Mouse (Mus musculus): ENCODE results near the gene Gmcl1. TPM values are rescaled to one million over a fixed set of nuclear protein-coding genes. Genes with fewer than 3 reads are reported as not detected.

The Gmcl1 gene
- polyA plus RNA-seq (2014; fragmentation: Nextera tagmentation; extraction: Ambion mirVana), result 32.7 and 38.0 TPM in 2 replicates

GRCm38 (mm10) chr6:86733183-86733876 is at the start of gene Gmcl1:
Gene Gmcl1, minus strand, starts transcription at chr6:86733383.
- DNase-seq (peak; percentile 100), ATAC-seq (ENCODE audit: low FRiP score, low TSS enrichment) (peak; percentile 95)
- no peaks in the 10 kb centered on the region for H3K9me3 ChIP-seq (ENCODE audit: control insufficient read depth, low read length)
- peaks cover 21% of the 10 kb centered on the region for H3K4me1 ChIP-seq (ENCODE audit: control insufficient read depth, insufficient read depth, low read length)
- peak within 1 kb of the TSS; percentile 94 for H3K9ac ChIP-seq (replicated peaks; ENCODE audit: low read length)
- peak within 1 kb of the TSS; percentile 94 for H3K4me3 ChIP-seq (replicated peaks; ENCODE audit: low read depth, low read length)
- no peaks in the 10 kb centered on the region for H3K27me3 ChIP-seq (ENCODE audit: control insufficient read depth, insufficient read depth, low read length)
- H3K4me2 ChIP-seq (ENCODE audit: low read length), result peak within 1 kb of the TSS; percentile 80
- no peaks in the 10 kb centered on the region for H3K36me3 ChIP-seq (ENCODE audit: control insufficient read depth, insufficient read depth, low read length)
- peak within 1 kb of the TSS; percentile 95 for H3K27ac ChIP-seq (replicated peaks; ENCODE audit: low read depth, low read length)
- WGBS, result under 1% methylated on average over 59 of the region's 59 CpGs

DNA sequence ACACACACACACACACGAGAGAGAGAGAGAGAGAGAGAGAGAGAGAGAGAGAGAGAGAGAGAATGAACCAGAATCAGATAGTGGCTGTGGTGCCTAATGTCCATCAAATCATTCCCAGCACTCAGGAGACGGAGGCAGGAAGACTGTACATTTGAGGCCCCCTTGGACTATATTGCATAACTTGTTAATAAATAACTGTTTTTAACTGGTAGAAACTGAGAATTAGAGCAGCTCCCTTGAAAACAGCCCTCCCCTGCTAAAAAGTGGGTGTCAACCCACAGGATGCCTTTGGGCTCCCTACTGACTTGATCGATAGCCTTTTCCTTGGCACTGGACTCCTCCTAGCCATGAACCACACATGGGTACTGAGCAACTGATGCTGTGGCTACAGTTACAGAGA is 49.2 kb upstream of the Gmcl1 start:
- Histone ChIP-seq H3K36me3 (ENCODE audit: control insufficient read depth, insufficient read depth, low read length) (no peaks in the 10 kb centered on the region), H3K4me1 (ENCODE audit: control insufficient read depth, insufficient read depth, low read length) (no peaks in the 10 kb centered on the region), H3K4me2 (ENCODE audit: low read length) (no peak overlapping the region), H3K9ac (replicated peaks; ENCODE audit: low read length) (no peak overlapping the region), H3K27me3 (ENCODE audit: control insufficient read depth, insufficient read depth, low read length) (no peaks in the 10 kb centered on the region), H3K27ac (replicated peaks; ENCODE audit: low read depth, low read length) (no peak overlapping the region), H3K4me3 (replicated peaks; ENCODE audit: low read depth, low read length) (no peak overlapping the region), H3K9me3 (ENCODE audit: control insufficient read depth, low read length) (no peaks in the 10 kb centered on the region)
- ATAC-seq (ENCODE audit: low FRiP score, low TSS enrichment) (no peak), DNase-seq (no peak)
- WGBS, result 91% methylated on average over 2 of the region's 3 CpGs

- no peaks in the 10 kb centered on the region for H3K4me1 ChIP-seq (ENCODE audit: control insufficient read depth, insufficient read depth, low read length)
- DNase-seq (no peak), ATAC-seq (ENCODE audit: low FRiP score, low TSS enrichment) (no peak)
- H3K9me3 ChIP-seq (ENCODE audit: control insufficient read depth, low read length), result no peaks in the 10 kb centered on the region
- WGBS, result 42% methylated on average over 2 of the region's 2 CpGs
- no peak overlapping the region for H3K4me3 ChIP-seq (replicated peaks; ENCODE audit: low read depth, low read length)
- no peak overlapping the region for H3K9ac ChIP-seq (replicated peaks; ENCODE audit: low read length)
- H3K36me3 ChIP-seq (ENCODE audit: control insufficient read depth, insufficient read depth, low read length), result no peaks in the 10 kb centered on the region
- no peak overlapping the region for H3K4me2 ChIP-seq (ENCODE audit: low read length)
- no peak overlapping the region for H3K27ac ChIP-seq (replicated peaks; ENCODE audit: low read depth, low read length)
- no peaks in the 10 kb centered on the region for H3K27me3 ChIP-seq (ENCODE audit: control insufficient read depth, insufficient read depth, low read length)
These were observed 48.3 kb upstream of the Gmcl1 start for GRCm38 (mm10) chr6:86781361-86781957.

- no peak overlapping the region for H3K9ac ChIP-seq (replicated peaks; ENCODE audit: low read length)
- H3K4me3 ChIP-seq (replicated peaks; ENCODE audit: low read depth, low read length), result no peak overlapping the region
- H3K4me2 ChIP-seq (ENCODE audit: low read length), result no peak overlapping the region
- ATAC-seq (ENCODE audit: low FRiP score, low TSS enrichment) (no peak), DNase-seq (no peak)
- 91% methylated on average over 10 of the region's 10 CpGs for whole genome bisulfite sequencing
- no peaks in the 10 kb centered on the region for H3K27me3 ChIP-seq (ENCODE audit: control insufficient read depth, insufficient read depth, low read length)
- no peaks in the 10 kb centered on the region for H3K9me3 ChIP-seq (ENCODE audit: control insufficient read depth, low read length)
- H3K36me3 ChIP-seq (ENCODE audit: control insufficient read depth, insufficient read depth, low read length), result no peaks in the 10 kb centered on the region
- no peaks in the 10 kb centered on the region for H3K4me1 ChIP-seq (ENCODE audit: control insufficient read depth, insufficient read depth, low read length)
- H3K27ac ChIP-seq (replicated peaks; ENCODE audit: low read depth, low read length), result no peak overlapping the region
These were observed 45.9 kb upstream of the Gmcl1 start for GRCm38 (mm10) chr6:86778910-86779594.

GRCm38 (mm10) chr6:86777181-86777580 is 44.0 kb upstream of the Gmcl1 start:
- Histone ChIP-seq H3K4me3 (replicated peaks; ENCODE audit: low read depth, low read length) (no peak overlapping the region), H3K27me3 (ENCODE audit: control insufficient read depth, insufficient read depth, low read length) (no peaks in the 10 kb centered on the region), H3K36me3 (ENCODE audit: control insufficient read depth, insufficient read depth, low read length) (no peaks in the 10 kb centered on the region), H3K27ac (replicated peaks; ENCODE audit: low read depth, low read length) (no peak overlapping the region), H3K9me3 (ENCODE audit: control insufficient read depth, low read length) (no peaks in the 10 kb centered on the region), H3K4me1 (ENCODE audit: control insufficient read depth, insufficient read depth, low read length) (no peaks in the 10 kb centered on the region), H3K4me2 (ENCODE audit: low read length) (no peak overlapping the region), H3K9ac (replicated peaks; ENCODE audit: low read length) (no peak overlapping the region)
- no peak for DNase-seq
- ATAC-seq (ENCODE audit: low FRiP score, low TSS enrichment), result no peak
- 78% methylated on average over 3 of the region's 3 CpGs for WGBS

GRCm38 (mm10) chr6:86776706-86777071 is 43.5 kb upstream of the Gmcl1 start:
- WGBS, result 70% methylated on average over 4 of the region's 4 CpGs
- no peak for DNase-seq
- no peak overlapping the region for H3K9ac ChIP-seq (replicated peaks; ENCODE audit: low read length)
- ATAC-seq (ENCODE audit: low FRiP score, low TSS enrichment), result no peak
- H3K4me1 ChIP-seq (ENCODE audit: control insufficient read depth, insufficient read depth, low read length), result no peaks in the 10 kb centered on the region
- no peak overlapping the region for H3K27ac ChIP-seq (replicated peaks; ENCODE audit: low read depth, low read length)
- no peak overlapping the region for H3K4me2 ChIP-seq (ENCODE audit: low read length)
- no peaks in the 10 kb centered on the region for H3K9me3 ChIP-seq (ENCODE audit: control insufficient read depth, low read length)
- no peaks in the 10 kb centered on the region for H3K27me3 ChIP-seq (ENCODE audit: control insufficient read depth, insufficient read depth, low read length)
- no peaks in the 10 kb centered on the region for H3K36me3 ChIP-seq (ENCODE audit: control insufficient read depth, insufficient read depth, low read length)
- H3K4me3 ChIP-seq (replicated peaks; ENCODE audit: low read depth, low read length), result no peak overlapping the region

- no peaks in the 10 kb centered on the region for H3K4me1 ChIP-seq (ENCODE audit: control insufficient read depth, insufficient read depth, low read length)
These were observed 43.0 kb upstream of the Gmcl1 start for GRCm38 (mm10) chr6:86776001-86776705.

GRCm38 (mm10) chr6:86774937-86775336 is 41.8 kb upstream of the Gmcl1 start:
- H3K9ac ChIP-seq (replicated peaks; ENCODE audit: low read length), result no peak overlapping the region
- ATAC-seq (ENCODE audit: low FRiP score, low TSS enrichment) (no peak), DNase-seq (no peak)
- no peaks in the 10 kb centered on the region for H3K36me3 ChIP-seq (ENCODE audit: control insufficient read depth, insufficient read depth, low read length)
- H3K27ac ChIP-seq (replicated peaks; ENCODE audit: low read depth, low read length), result no peak overlapping the region
- no peaks in the 10 kb centered on the region for H3K9me3 ChIP-seq (ENCODE audit: control insufficient read depth, low read length)
- 86% methylated on average over 6 of the region's 6 CpGs for WGBS
- H3K4me3 ChIP-seq (replicated peaks; ENCODE audit: low read depth, low read length), result no peak overlapping the region
- no peak overlapping the region for H3K4me2 ChIP-seq (ENCODE audit: low read length)
- H3K4me1 ChIP-seq (ENCODE audit: control insufficient read depth, insufficient read depth, low read length), result no peaks in the 10 kb centered on the region
- no peaks in the 10 kb centered on the region for H3K27me3 ChIP-seq (ENCODE audit: control insufficient read depth, insufficient read depth, low read length)

More at GRCm38 (mm10) chr6:86776001-86776705, 43.0 kb upstream of the Gmcl1 start:
- DNase-seq (no peak), ATAC-seq (ENCODE audit: low FRiP score, low TSS enrichment) (no peak)
- Histone ChIP-seq H3K4me3 (replicated peaks; ENCODE audit: low read depth, low read length) (no peak overlapping the region), H3K36me3 (ENCODE audit: control insufficient read depth, insufficient read depth, low read length) (no peaks in the 10 kb centered on the region), H3K27me3 (ENCODE audit: control insufficient read depth, insufficient read depth, low read length) (no peaks in the 10 kb centered on the region), H3K27ac (replicated peaks; ENCODE audit: low read depth, low read length) (no peak overlapping the region), H3K4me2 (ENCODE audit: low read length) (no peak overlapping the region), H3K9me3 (ENCODE audit: control insufficient read depth, low read length) (no peaks in the 10 kb centered on the region), H3K9ac (replicated peaks; ENCODE audit: low read length) (no peak overlapping the region)
- WGBS, result 87% methylated on average over 8 of the region's 8 CpGs

Data from midbrain, embryonic 14.5 days (tissue).